Mouse (Mus musculus) midbrain, embryonic 16.5 days (tissue): ENCODE measurements at regions not wholly inside any gene's neighbourhood (a gene's known extent, or its start where the extent isn't known, plus 50 kb on each side); places are given as distances from the start of the nearest gene placed in this dataset.

Experiments used
- ATAC-seq: fragments of 200-750 bp; cut with Nextera tagmentation; 2 replicates; pipeline ENCODE4 v1.8.0; 2017; ENCODE audit warnings: moderate TSS enrichment
- H3K27ac ChIP-seq: fragments of 300-500 bp; sonication (generic); 2 replicates; pipeline ENCODE4 v1.5.1; 2014; ENCODE audit warnings: mild to moderate bottlenecking, low read length, mixed read lengths
- H3K27me3 ChIP-seq: fragments of 300-500 bp; sonication (generic); 2 replicates; pipeline ENCODE4 v1.6.1; 2014; ENCODE audit warnings: low read depth, low read length, mixed read lengths; ENCODE audit not compliant: control insufficient read depth, insufficient read depth
- H3K36me3 ChIP-seq: fragments of 300-500 bp; sonication (generic); 2 replicates; pipeline ENCODE4 v1.6.1; 2014; ENCODE audit warnings: mild to moderate bottlenecking, low read length, moderate library complexity, mixed read lengths; ENCODE audit not compliant: control insufficient read depth, insufficient read depth
- H3K4me1 ChIP-seq: fragments of 300-500 bp; sonication (generic); 2 replicates; pipeline ENCODE4 v1.6.1; 2014; ENCODE audit warnings: mild to moderate bottlenecking, low read length, mixed read lengths; ENCODE audit not compliant: control insufficient read depth, insufficient read depth
- H3K4me2 ChIP-seq: fragments of 300-500 bp; sonication (generic); 2 replicates; pipeline ENCODE4 v1.6.1; 2014; ENCODE audit warnings: mild to moderate bottlenecking, low read length, mixed read lengths
- H3K4me3 ChIP-seq: fragments of 300-500 bp; sonication (generic); 2 replicates; pipeline ENCODE4 v1.5.1; 2014; ENCODE audit warnings: low read depth, mild to moderate bottlenecking, low read length, moderate library complexity, mixed read lengths
- H3K9ac ChIP-seq: fragments of 300-500 bp; sonication (generic); 2 replicates; pipeline ENCODE4 v1.6.1; 2014; ENCODE audit warnings: low read depth, low read length, mixed read lengths
- H3K9me3 ChIP-seq: fragments of 300-500 bp; sonication (generic); replicated peaks from 2 replicates; pipeline ENCODE4 v1.6.1; 2014; ENCODE audit warnings: mild to moderate bottlenecking, low read length, mixed read lengths; ENCODE audit not compliant: control insufficient read depth, poor library complexity, severe bottlenecking
- WGBS: fragments of 180-500 bp; shearing (Covaris S2); extraction: QIAGEN DNeasy Blood & Tissue Kit; methylation state at CpG from one replicate; pipeline ENCODE4 v1.1.7; 2014; 5-methylcytosine and 5-hydroxymethylcytosine counted together

DNA sequence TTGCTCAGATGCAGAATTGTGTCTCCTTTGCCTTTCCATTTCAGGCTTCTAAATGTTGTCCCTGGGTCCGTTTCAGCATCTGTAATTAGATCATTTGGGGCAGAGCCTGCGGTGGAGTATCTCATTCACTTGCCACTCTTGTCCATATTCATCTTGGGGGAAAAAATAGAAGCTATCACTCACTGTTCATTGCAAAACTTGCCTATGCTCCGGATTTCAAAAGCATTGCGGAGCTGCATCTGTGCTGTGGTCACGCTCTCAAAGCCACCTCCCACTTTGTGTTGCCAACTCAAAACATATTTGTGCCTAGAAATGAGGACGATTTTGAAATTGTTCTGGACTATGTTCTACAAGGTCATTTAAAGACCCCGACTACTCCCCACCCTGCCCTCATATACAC lies 138.3 kb upstream of the Zfp648 start:
- H3K4me1 ChIP-seq = no peaks in the 10 kb centered on the region

DNA sequence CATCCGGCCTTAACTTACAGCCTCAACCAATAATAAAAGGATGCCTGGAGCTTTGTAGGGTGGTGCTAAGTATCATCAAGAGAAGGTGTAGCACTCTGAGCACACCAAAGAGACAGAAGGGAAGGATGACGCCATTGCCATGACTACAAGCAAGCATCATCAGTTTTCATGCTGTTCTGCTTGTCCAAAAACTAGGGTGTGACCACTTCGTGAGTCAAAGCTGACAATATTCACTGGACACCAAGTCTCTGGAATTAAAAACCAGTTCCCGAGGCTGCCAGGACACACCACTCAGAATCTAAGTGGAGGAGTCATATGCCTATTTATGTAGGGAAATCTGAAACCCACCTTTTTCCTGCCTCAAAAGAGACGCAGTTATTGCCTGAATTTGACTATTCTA lies 136.4 kb upstream of the Zfp648 start:
- H3K9me3 ChIP-seq = no peaks in the 10 kb centered on the region
- H3K4me3 ChIP-seq = no peak overlapping the region
- H3K9ac ChIP-seq = no peak overlapping the region
- no peaks in the 10 kb centered on the region for H3K27me3 ChIP-seq
- H3K4me1 ChIP-seq = no peaks in the 10 kb centered on the region
- H3K36me3 ChIP-seq = no peaks in the 10 kb centered on the region
- WGBS = 91% methylated on average over 5 of the region's 5 CpGs
- no peak overlapping the region for H3K27ac ChIP-seq
- H3K4me2 ChIP-seq = no peak overlapping the region
- ATAC-seq = no peak

More for the DNA sequence above, 138.3 kb upstream of the Zfp648 start:
- Histone ChIP-seq H3K9ac (no peak overlapping the region), H3K27ac (no peak overlapping the region), H3K36me3 (no peaks in the 10 kb centered on the region), H3K4me3 (no peak overlapping the region), H3K9me3 (no peaks in the 10 kb centered on the region), H3K27me3 (no peaks in the 10 kb centered on the region), H3K4me2 (no peak overlapping the region)
- WGBS = 85% methylated on average over 7 of the region's 7 CpGs
- no peak for ATAC-seq

DNA sequence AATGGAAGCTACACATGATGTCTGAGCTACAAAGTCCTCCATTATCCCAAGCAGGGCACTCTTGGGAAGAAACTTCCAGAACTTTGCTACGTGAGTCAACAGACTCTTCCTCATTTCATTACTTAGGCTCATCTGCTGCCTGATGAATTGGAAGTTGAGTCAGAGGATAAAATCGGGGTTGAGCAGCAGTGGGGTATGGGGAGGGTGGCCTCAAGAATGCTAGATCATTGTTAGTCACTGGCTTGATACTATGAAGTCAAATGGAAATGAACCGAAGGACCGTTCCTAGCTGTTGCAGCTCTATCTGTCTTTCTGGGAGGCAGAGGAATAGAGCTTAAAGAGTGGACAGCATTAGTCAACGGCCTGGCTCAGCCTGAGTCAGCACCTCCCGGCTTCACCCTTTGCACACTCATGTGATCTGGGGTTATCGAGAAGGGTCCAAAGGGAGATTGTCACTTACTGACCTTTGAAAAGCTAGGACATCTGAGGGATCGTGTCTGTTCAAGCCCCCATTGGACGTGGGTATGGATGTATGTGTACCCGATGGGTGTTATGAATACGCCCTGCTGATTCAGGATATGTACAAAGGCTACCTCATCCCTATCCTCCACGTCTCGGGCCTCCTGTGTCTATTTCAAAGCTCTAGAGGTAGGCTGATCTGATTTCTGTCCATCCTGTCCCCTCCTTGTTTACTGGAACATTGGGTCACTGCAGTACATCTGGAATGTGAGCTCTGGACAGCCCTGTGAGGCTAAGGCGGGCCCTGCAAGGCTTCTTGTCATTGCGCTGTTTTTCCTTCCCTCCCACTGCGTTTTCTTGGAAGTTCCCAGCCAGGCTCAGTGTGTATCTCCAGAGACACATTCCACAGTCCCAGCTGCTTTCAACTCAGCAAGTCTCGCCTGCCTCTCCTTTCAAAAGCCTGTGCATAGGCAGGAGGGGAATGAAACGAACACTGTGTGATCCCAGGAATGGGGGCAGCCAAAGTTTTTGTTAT lies 135.4 kb upstream of the Zfp648 start:
- ATAC-seq = no peak
- no peaks in the 10 kb centered on the region for H3K4me1 ChIP-seq
- WGBS = 76% methylated on average over 18 of the region's 18 CpGs
- H3K27me3 ChIP-seq = no peaks in the 10 kb centered on the region
- H3K27ac ChIP-seq = no peak overlapping the region
- no peaks in the 10 kb centered on the region for H3K36me3 ChIP-seq
- no peaks in the 10 kb centered on the region for H3K9me3 ChIP-seq
- no peak overlapping the region for H3K4me3 ChIP-seq
- H3K9ac ChIP-seq = no peak overlapping the region
- no peak overlapping the region for H3K4me2 ChIP-seq

DNA sequence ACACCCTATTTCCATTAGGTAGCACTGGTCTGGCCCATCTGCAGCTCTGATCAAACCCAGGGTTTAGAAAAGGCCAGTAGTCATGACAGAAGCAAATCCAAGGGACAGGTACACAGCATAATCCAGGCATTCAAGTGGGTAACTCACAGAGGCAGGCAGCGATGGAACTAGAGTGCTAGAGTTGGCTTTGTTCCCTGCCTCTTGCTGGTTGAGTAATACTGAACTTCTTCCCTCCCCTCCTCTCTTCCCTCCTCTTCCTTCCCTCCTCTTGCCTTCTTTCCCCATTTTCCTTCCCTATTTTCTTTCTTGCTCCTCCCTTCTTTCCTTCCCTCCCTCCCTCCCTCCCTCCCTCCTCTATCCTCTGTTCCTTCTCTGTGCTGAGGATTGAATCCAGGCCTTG lies 133.1 kb upstream of the Zfp648 start:
- WGBS = 84% methylated on average over 1 of the region's 1 CpGs
- ATAC-seq = no peak
- H3K36me3 ChIP-seq = no peaks in the 10 kb centered on the region

DNA sequence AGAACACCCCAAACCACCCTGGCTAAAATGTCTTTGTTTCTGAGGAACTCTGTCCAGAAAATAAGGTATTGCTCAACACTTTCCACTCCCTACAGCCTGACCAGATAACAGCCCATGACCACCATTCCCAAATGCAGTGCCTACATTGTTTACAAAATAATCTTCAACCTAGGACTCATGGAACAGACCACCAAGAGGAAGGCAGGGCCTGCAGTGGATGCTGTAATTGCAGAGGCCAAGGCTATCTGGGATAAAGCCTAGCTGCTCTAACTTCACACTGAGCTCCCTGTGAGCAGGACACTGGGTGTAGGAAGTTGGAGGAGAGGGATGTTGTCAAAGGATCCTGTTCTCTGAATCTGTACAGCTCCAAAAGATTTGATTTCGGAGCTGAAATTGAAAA lies 126.7 kb upstream of the Zfp648 start:
- H3K4me1 ChIP-seq = no peaks in the 10 kb centered on the region
- H3K9ac ChIP-seq = no peak overlapping the region
- 100% methylated on average over 1 of the region's 1 CpGs for WGBS
- H3K27ac ChIP-seq = no peak overlapping the region
- H3K36me3 ChIP-seq = no peaks in the 10 kb centered on the region
- H3K4me3 ChIP-seq = no peak overlapping the region
- H3K27me3 ChIP-seq = no peaks in the 10 kb centered on the region
- no peak overlapping the region for H3K4me2 ChIP-seq
- ATAC-seq = no peak
- no peaks in the 10 kb centered on the region for H3K9me3 ChIP-seq

More for the DNA sequence above, 133.1 kb upstream of the Zfp648 start:
- H3K4me2 ChIP-seq = no peak overlapping the region
- no peaks in the 10 kb centered on the region for H3K9me3 ChIP-seq
- no peaks in the 10 kb centered on the region for H3K4me1 ChIP-seq
- no peak overlapping the region for H3K4me3 ChIP-seq
- no peak overlapping the region for H3K27ac ChIP-seq
- no peaks in the 10 kb centered on the region for H3K27me3 ChIP-seq
- no peak overlapping the region for H3K9ac ChIP-seq

DNA sequence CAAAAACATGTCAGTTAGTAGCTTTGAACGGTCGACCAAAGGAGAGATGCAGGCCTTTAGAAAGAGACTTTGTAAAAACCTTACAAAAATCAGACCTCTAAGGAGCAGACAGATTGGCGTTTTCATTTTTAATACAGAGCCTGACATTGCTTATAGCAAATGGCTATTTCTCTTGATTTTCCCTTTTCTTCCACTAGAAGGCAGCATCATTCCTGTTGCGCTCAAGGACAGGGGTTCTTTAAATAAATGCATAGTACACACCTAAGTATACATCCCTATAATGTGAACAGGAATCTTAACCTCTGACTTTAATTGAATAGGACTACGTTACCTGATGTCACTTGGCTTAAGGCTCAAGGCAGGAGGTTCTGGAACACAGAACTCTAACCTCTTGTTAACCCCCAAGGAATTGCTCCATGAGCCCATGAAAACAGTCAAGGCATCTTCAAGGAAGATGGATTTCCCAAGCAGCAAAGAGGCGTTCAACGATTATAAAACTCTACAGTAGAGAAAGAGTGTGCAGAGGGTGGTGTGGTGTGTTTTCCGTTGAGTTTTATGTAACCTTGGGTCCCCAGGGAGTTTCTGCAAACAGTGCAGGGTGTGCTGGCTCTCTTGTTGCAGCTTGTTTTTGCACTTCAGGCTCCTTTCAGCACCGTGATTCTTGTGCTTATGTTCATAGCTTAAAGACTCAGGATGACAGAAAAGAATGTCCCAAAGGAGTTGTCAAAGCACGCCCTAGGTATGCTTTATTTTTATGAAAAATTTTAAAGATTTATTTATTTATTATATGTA lies 124.1 kb upstream of the Zfp648 start:
- Histone ChIP-seq H3K9me3 (no peaks in the 10 kb centered on the region), H3K4me1 (no peaks in the 10 kb centered on the region), H3K4me3 (no peak overlapping the region), H3K36me3 (no peaks in the 10 kb centered on the region), H3K27me3 (no peaks in the 10 kb centered on the region), H3K4me2 (no peak overlapping the region), H3K9ac (no peak overlapping the region), H3K27ac (no peak overlapping the region)
- 74% methylated on average over 10 of the region's 10 CpGs for WGBS
- ATAC-seq = no peak

DNA sequence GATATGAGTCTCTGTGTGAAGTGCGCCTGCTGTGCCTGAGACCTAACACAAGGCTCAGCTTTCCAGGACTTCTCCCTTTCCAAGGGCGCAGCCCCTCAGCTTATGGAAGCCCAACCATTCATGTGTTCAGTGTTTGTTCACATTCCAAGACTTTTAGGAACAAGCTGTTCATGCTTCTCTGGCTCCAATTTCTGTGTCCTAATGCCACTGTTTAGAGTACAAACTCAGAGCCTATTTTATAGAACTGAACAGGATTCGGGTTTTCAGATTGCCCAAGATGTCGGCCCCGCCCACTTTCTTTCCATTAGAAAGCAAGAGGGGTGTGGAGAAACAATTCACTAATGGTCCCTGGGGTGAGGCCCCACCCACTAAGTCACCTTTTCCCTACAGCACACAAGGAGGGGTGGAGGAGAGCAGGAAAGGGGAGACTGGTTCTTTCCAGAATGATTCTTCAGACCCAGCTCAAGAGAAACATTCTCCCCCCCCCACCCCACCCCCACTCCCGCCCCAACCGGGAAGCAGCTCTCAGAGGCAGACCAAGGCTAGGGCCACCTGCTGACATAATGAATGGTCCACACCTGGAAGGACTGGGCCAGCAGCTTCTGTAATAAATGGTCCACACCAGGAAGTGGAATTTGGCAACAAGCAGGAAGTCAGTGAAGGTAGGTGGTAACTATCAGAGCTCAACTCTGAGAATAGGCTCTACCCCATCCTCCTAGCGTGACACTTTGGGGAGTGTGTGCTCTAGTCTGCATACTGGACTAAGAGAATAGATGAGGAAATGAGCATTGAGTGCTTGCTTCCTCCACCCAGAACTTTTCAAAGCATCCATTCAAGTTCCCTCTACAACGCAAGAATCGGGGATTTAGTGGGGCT lies 120.2 kb upstream of the Zfp648 start:
- 60% methylated on average over 10 of the region's 10 CpGs for WGBS
- no peak overlapping the region for H3K9ac ChIP-seq
- H3K4me2 ChIP-seq = no peak overlapping the region
- H3K9me3 ChIP-seq = no peaks in the 10 kb centered on the region
- H3K27ac ChIP-seq = no peak overlapping the region
- H3K27me3 ChIP-seq = no peaks in the 10 kb centered on the region
- H3K4me1 ChIP-seq = no peaks in the 10 kb centered on the region
- no peak for ATAC-seq
- H3K4me3 ChIP-seq = no peak overlapping the region
- H3K36me3 ChIP-seq = no peaks in the 10 kb centered on the region

DNA sequence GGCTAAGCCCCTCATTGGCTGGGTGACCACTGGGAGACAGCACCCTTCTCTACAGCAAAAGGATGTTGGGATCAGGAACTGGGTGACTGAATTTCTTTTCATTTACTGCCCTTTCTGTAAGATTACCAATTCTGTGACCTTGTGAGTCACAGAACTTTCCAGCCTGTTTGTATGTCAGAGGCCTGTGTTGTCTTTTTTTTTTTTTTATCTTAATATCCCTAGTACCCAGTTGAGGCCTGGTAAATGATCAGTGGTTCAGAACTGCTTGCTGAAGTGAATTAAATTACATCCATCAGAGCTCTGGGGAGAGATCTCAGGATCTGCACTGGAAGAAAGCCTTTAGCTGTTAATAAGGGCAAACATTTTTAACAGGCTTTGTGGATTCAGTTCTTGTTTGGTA lies 114.8 kb upstream of the Zfp648 start:
- ATAC-seq = no peak
- no peak overlapping the region for H3K27ac ChIP-seq

More for the DNA sequence above, 114.8 kb upstream of the Zfp648 start:
- Histone ChIP-seq H3K27me3 (no peaks in the 10 kb centered on the region), H3K9ac (no peak overlapping the region), H3K36me3 (no peaks in the 10 kb centered on the region), H3K9me3 (no peaks in the 10 kb centered on the region), H3K4me1 (no peaks in the 10 kb centered on the region), H3K4me2 (no peak overlapping the region), H3K4me3 (no peak overlapping the region)
